Comparison of ENCODE assay signal across 23 mouse cellular contexts in genomic region chr10:11172519-11172918, GRCm38 (mm10). TPM values are rescaled to one million over a fixed set of nuclear protein-coding genes. Genes with fewer than 3 reads are reported as not detected.
DNase-seq lines count a peak whose midpoint lies in the region; ATAC-seq and TF ChIP-seq lines count a peak whose summit lies in the region.
"Had no signal": no experiment of that assay in that cellular context is flagged by ENCODE, and none has a peak within 500 bp of the region (broad histone marks: within the 10 kb centered on the region; RNA-seq: fewer than 3 reads in every experiment).

No protein-coding gene starts in this region.

- no peak for TF ChIP-seq EP300 in stomach, postnatal 0 days (optimal IDR thresholded peaks at IDR 0.05)

- peak; percentile 35 to 43 for DNase-seq in heart, adult 18-20 months
- no peak for DNase-seq in heart, embryonic 10.5 days (ENCODE audit: low spot score)
- DNase-seq in fibroblast of lung, adult 2 months (ENCODE audit: low read depth): peak; percentile 25
- DNase-seq in gastrocnemius, postnatal 25 days: peak; percentile 41
- DNase-seq in heart, postnatal 14 days: peak; percentile 7 to 28
- no peak for DNase-seq in stomach, postnatal 0 days (ENCODE audit: low spot score)
- no peak for DNase-seq in adrenal gland, adult (ENCODE audit: inconsistent age in 2 of 2, low spot score in 1 of 2)
- DNase-seq: adrenal gland, postnatal 14 days; cerebellum, adult 11 months; cerebellum, postnatal 10 days; kidney, postnatal 4 days; layer of hippocampus, adult 9-11 months; liver, postnatal 0 days; thymus, postnatal 25 days had no signal

- H3K27ac ChIP-seq in heart, embryonic 10.5 days: no peak overlapping the region
- no peak overlapping the region for H3K27ac ChIP-seq in stomach, postnatal 0 days (replicated peaks)
- H3K27ac ChIP-seq: embryonic facial prominence, embryonic 12.5 days; forebrain, embryonic 15.5 days; left cerebral cortex, adult 2 months; limb, embryonic 10.5 days; midbrain, embryonic 12.5 days; neural tube, embryonic 12.5 days had no signal

- H3K36me3 ChIP-seq in heart, embryonic 10.5 days: peaks cover 74% of the 10 kb centered on the region
- peaks cover 14% of the 10 kb centered on the region; the same call in 1 of the 2 replicates for H3K36me3 ChIP-seq in stomach, postnatal 0 days (ENCODE audit: control insufficient read depth, insufficient read depth, low read length)

- intact Hi-C loops in heart, postnatal 14 days (cut with DNase I): no loop called here

- H3K4me2 ChIP-seq in stomach, postnatal 0 days (replicated peaks; ENCODE audit: low read depth): no peak overlapping the region
- H3K4me2 ChIP-seq: embryonic facial prominence, embryonic 12.5 days; forebrain, embryonic 15.5 days; midbrain, embryonic 12.5 days; neural tube, embryonic 12.5 days had no signal

- H3K4me1 ChIP-seq in heart, embryonic 10.5 days: no peaks in the 10 kb centered on the region
- H3K4me1 ChIP-seq in stomach, postnatal 0 days (replicated peaks; ENCODE audit: control insufficient read depth, insufficient read depth): no peaks in the 10 kb centered on the region
- H3K4me1 ChIP-seq: embryonic facial prominence, embryonic 12.5 days; forebrain, embryonic 15.5 days; limb, embryonic 10.5 days; midbrain, embryonic 12.5 days; neural tube, embryonic 12.5 days had no signal

- H3K27me3 ChIP-seq in heart, embryonic 10.5 days (ENCODE audit: insufficient read depth, poor library complexity, severe bottlenecking): no peaks in the 10 kb centered on the region
- no peaks in the 10 kb centered on the region for H3K27me3 ChIP-seq in stomach, postnatal 0 days (ENCODE audit: control insufficient read depth, insufficient read depth, low read length)
- H3K27me3 ChIP-seq: embryonic facial prominence, embryonic 12.5 days; forebrain, embryonic 15.5 days; midbrain, embryonic 12.5 days; neural tube, embryonic 12.5 days had no signal

- no peak overlapping the region for H3K4me3 ChIP-seq in heart, embryonic 10.5 days
- no peak overlapping the region for H3K4me3 ChIP-seq in stomach, postnatal 0 days (ENCODE audit: low read depth, low read length)
- H3K4me3 ChIP-seq: embryonic facial prominence, embryonic 12.5 days; erythroblast, embryonic 14.5 days; forebrain, embryonic 15.5 days; left cerebral cortex, adult 2 months; limb, embryonic 10.5 days; midbrain, embryonic 12.5 days; neural tube, embryonic 12.5 days had no signal

- TF ChIP-seq CTCF in stomach, postnatal 0 days (IDR thresholded peaks at IDR 0.05; ENCODE audit: low read depth): no peak

- no peak overlapping the region for H3K9ac ChIP-seq in stomach, postnatal 0 days (ENCODE audit: low read length)
- H3K9ac ChIP-seq: embryonic facial prominence, embryonic 12.5 days; forebrain, embryonic 15.5 days; liver, postnatal 0 days; midbrain, embryonic 12.5 days; neural tube, embryonic 12.5 days had no signal

- no peaks in the 10 kb centered on the region for H3K9me3 ChIP-seq in heart, embryonic 10.5 days
- no peaks in the 10 kb centered on the region for H3K9me3 ChIP-seq in stomach, postnatal 0 days (ENCODE audit: control insufficient read depth, low read length)
- H3K9me3 ChIP-seq: embryonic facial prominence, embryonic 12.5 days; forebrain, embryonic 15.5 days; G1E; limb, embryonic 10.5 days; midbrain, embryonic 12.5 days; neural tube, embryonic 12.5 days had no signal

- ATAC-seq in stomach, postnatal 0 days (ENCODE audit: low FRiP score, low TSS enrichment): no peak
- ATAC-seq: activated CD4-positive, CD25-positive, alpha-beta regulatory T cell, adult 4 months; forebrain, embryonic 15.5 days; liver, postnatal 0 days had no signal

RNA-seq across cellular contexts. Expression of gene Shprh, which starts 23.3 kb away (rescaled TPM):
- total RNA-seq in heart, adult 18-20 months (2021): 10 to 100 TPM; 10.2 to 11.5 TPM
- polyA plus RNA-seq in heart, embryonic 10.5 days (2016; fragmentation: Nextera tagmentation; extraction: Ambion mirVana): 14.3 and 15.0 TPM in 2 replicates
- 1 to 10 TPM; 7.0 to 7.6 TPM for total RNA-seq in gastrocnemius, postnatal 25 days (2021)
- 10 to 100 TPM; 14.0 to 14.6 TPM for total RNA-seq in heart, postnatal 14 days (2021)
- polyA plus RNA-seq in stomach, postnatal 0 days (2015; fragmentation: Nextera tagmentation; extraction: Ambion mirVana): 5.9 and 6.0 TPM in 2 replicates

Comparison
In these comparisons a context has a peak if more than half of its experiments do, and no peak if none do; other contexts are left out.
1. DNase-seq: peak in heart, adult 18-20 months (2 of 2), fibroblast of lung, adult 2 months (single experiment), gastrocnemius, postnatal 25 days (single experiment) and heart, postnatal 14 days (2 of 2); none in heart, embryonic 10.5 days (single experiment), stomach, postnatal 0 days (single experiment) and adrenal gland, adult (0 of 2).